In the genomic region with DNA sequence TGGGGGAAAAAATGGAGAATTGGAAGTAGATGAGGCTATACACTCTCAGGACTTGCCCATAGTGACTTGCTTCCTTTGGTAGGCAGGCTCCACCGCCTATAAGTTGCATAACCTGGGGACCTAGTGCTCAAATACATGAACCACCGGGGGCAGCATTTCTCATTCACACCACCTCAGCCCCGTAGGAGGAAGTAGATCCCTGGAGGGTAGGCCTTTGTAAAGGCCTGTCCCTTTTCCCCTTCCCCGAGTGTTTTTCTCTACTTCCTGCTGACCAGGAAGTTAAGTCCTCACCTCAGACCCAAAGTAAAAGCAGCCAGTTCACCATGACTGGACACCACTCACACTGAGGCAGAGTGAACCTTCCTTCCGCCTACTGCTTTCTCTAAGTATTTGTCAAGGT, we compare ENCODE assay signal across 13 mouse cellular contexts.
DNase-seq lines count a peak whose midpoint lies in the region; ATAC-seq and TF ChIP-seq lines count a peak whose summit lies in the region.
"Had no signal": no experiment of that assay in that cellular context is flagged by ENCODE, and none has a peak within 500 bp of the region (broad histone marks: within the 10 kb centered on the region; RNA-seq: fewer than 3 reads in every experiment).

No protein-coding gene starts in this region.

- no peak overlapping the region for H3K4me2 ChIP-seq in liver, postnatal 0 days (ENCODE audit: low read depth, low read length)
- no peak overlapping the region for H3K4me2 ChIP-seq in liver, embryonic 12.5 days
- H3K4me2 ChIP-seq: forebrain, embryonic 15.5 days; liver, embryonic 11.5 days had no signal

- WGBS in liver, postnatal 0 days (ENCODE audit: insufficient replicate concordance): 41% methylated on average over 5 of the region's 5 CpGs
- WGBS in liver, embryonic 12.5 days (ENCODE audit: insufficient replicate concordance): 46% methylated on average over 5 of the region's 5 CpGs

- no peaks in the 10 kb centered on the region for H3K36me3 ChIP-seq in liver, postnatal 0 days (replicated peaks; ENCODE audit: insufficient read depth, low read length)
- no peaks in the 10 kb centered on the region for H3K36me3 ChIP-seq in liver, embryonic 12.5 days
- H3K36me3 ChIP-seq: forebrain, embryonic 15.5 days had no signal

- no peaks in the 10 kb centered on the region for H3K27me3 ChIP-seq in liver, postnatal 0 days (ENCODE audit: insufficient read depth, low read length)
- H3K27me3 ChIP-seq in liver, embryonic 12.5 days (replicated peaks): no peaks in the 10 kb centered on the region
- H3K27me3 ChIP-seq: forebrain, embryonic 15.5 days had no signal

- H3K4me3 ChIP-seq in liver, postnatal 0 days (ENCODE audit: low read depth, low read length): no peak overlapping the region
- no peak overlapping the region for H3K4me3 ChIP-seq in liver, embryonic 12.5 days
- H3K4me3 ChIP-seq: forebrain, embryonic 15.5 days; heart, adult 2 months; megakaryocyte, embryonic 14.5 days had no signal

- no peak for TF ChIP-seq EP300 in liver, postnatal 0 days (IDR thresholded peaks at IDR 0.05; ENCODE audit: low read depth)

- H3K9me3 ChIP-seq in liver, postnatal 0 days (ENCODE audit: low read length): no peaks in the 10 kb centered on the region
- no peaks in the 10 kb centered on the region for H3K9me3 ChIP-seq in liver, embryonic 12.5 days (replicated peaks)
- H3K9me3 ChIP-seq: forebrain, embryonic 15.5 days; megakaryocyte, embryonic 14.5 days had no signal

- DNase-seq in cerebellum, postnatal 10 days: peak; percentile 41 to 42
- DNase-seq in cerebellum, adult 9-10 months: no peak
- peak; percentile 22 for DNase-seq in liver, postnatal 0 days
- DNase-seq in adipocyte (ENCODE audit: low spot score): peak; percentile 7
- DNase-seq in kidney, postnatal 25 days: no peak
- no peak for DNase-seq in left cerebral cortex, postnatal 36 days (ENCODE audit: low spot score in 2 of 2)
- DNase-seq: heart, adult 2 months had no signal

- no peak for ATAC-seq in liver, postnatal 0 days
- ATAC-seq in liver, embryonic 12.5 days: no peak
- 0 out of 2 replicates have a peak, but pooled peaks have one; percentile 57 for ATAC-seq in megakaryocyte-erythroid progenitor cell, adult 5-6 weeks (replicated peaks; ENCODE audit: low FRiP score, low TSS enrichment, poor library complexity, severe bottlenecking)
- ATAC-seq: forebrain, embryonic 15.5 days; hindbrain, embryonic 16.5 days had no signal

- no peaks in the 10 kb centered on the region for H3K4me1 ChIP-seq in liver, postnatal 0 days (ENCODE audit: insufficient read depth)
- H3K4me1 ChIP-seq in liver, embryonic 12.5 days: no peaks in the 10 kb centered on the region
- H3K4me1 ChIP-seq: megakaryocyte, embryonic 14.5 days had no signal

- no peak overlapping the region for H3K27ac ChIP-seq in liver, postnatal 0 days (ENCODE audit: low read depth)
- no peak overlapping the region for H3K27ac ChIP-seq in liver, embryonic 12.5 days
- H3K27ac ChIP-seq: forebrain, embryonic 15.5 days; heart, adult 2 months had no signal

- peak; percentile 36 for TF ChIP-seq CTCF in liver, postnatal 0 days (IDR thresholded peaks at IDR 0.05; ENCODE audit: low read depth)

- intact Hi-C loops in left cerebral cortex, postnatal 36 days (cut with DNase I): no loop called here

- H3K9ac ChIP-seq in liver, postnatal 0 days (replicated peaks): no peak overlapping the region
- H3K9ac ChIP-seq in liver, embryonic 12.5 days: no peak overlapping the region
- H3K9ac ChIP-seq: forebrain, embryonic 15.5 days had no signal

Comparison
In these comparisons a context has a peak if more than half of its experiments do, and no peak if none do; other contexts are left out.
1. DNase-seq: peak in cerebellum, postnatal 10 days (2 of 2), liver, postnatal 0 days (single experiment) and adipocyte (single experiment); none in cerebellum, adult 9-10 months (single experiment), kidney, postnatal 25 days (0 of 2) and left cerebral cortex, postnatal 36 days (0 of 2).